Mouse (Mus musculus) layer of hippocampus, postnatal 14 days (tissue): Measurements from ENCODE around the gene Dnajb8. TPM values are rescaled to one million over a fixed set of nuclear protein-coding genes. Genes with fewer than 3 reads are reported as not detected.

Experiments used
- DNase-seq, 2 experiments: peaks; one replicate each; pipeline ENCODE4 v3.0.0; 2021 to 2022; ENCODE audit warnings: low spot score in 2 of 2, mixed read lengths in 1 of 2
- total RNA-seq, 2 experiments: library from RNA; stranded (reverse); gene quantifications; 2 replicates each; pipeline ENCODE4 v1.2.3; 2021

The Dnajb8 gene
- total RNA-seq, 2 experiments from 2014 or later, result not detected

GRCm38 (mm10) chr6:88199001-88199717 lies 22.9 kb upstream of the Dnajb8 start:
- DNase-seq, result no peak

GRCm38 (mm10) chr6:88199718-88200692 lies 22.1 kb upstream of the Dnajb8 start:
- DNase-seq, result no peak

- no peak for DNase-seq
Observed at GRCm38 (mm10) chr6:88200693-88201609, 21.1 kb upstream of the Dnajb8 start.

GRCm38 (mm10) chr6:88201926-88202700 lies 20.0 kb upstream of the Dnajb8 start:
- DNase-seq, result no peak

- DNase-seq, result no peak
Observed at GRCm38 (mm10) chr6:88202921-88203690, 19.0 kb upstream of the Dnajb8 start.

GRCm38 (mm10) chr6:88203791-88204405 lies 18.2 kb upstream of the Dnajb8 start:
- DNase-seq, result no peak

- DNase-seq, result no peak
Observed at GRCm38 (mm10) chr6:88204531-88205385, 17.3 kb upstream of the Dnajb8 start.

- DNase-seq, result no peak
Observed at GRCm38 (mm10) chr6:88205386-88205700, 16.7 kb upstream of the Dnajb8 start.

- DNase-seq, result no peak
Observed at GRCm38 (mm10) chr6:88205937-88206336, 16.1 kb upstream of the Dnajb8 start.

GRCm38 (mm10) chr6:88206566-88206965 lies 15.5 kb upstream of the Dnajb8 start:
- no peak for DNase-seq

- DNase-seq, result no peak
Observed at GRCm38 (mm10) chr6:88207403-88208033, 14.6 kb upstream of the Dnajb8 start.

- DNase-seq, result no peak
Observed at GRCm38 (mm10) chr6:88208321-88208720, 13.7 kb upstream of the Dnajb8 start.

GRCm38 (mm10) chr6:88209453-88209852 lies 12.6 kb upstream of the Dnajb8 start:
- DNase-seq, result no peak

- DNase-seq, result no peak
Observed at GRCm38 (mm10) chr6:88210182-88210581, 11.9 kb upstream of the Dnajb8 start.

GRCm38 (mm10) chr6:88215797-88216196 lies 6.3 kb upstream of the Dnajb8 start:
- no peak for DNase-seq

- DNase-seq, result no peak
Observed at GRCm38 (mm10) chr6:88216199-88216598, 5.9 kb upstream of the Dnajb8 start.

- no peak for DNase-seq
Observed at GRCm38 (mm10) chr6:88219094-88219493, 3.0 kb upstream of the Dnajb8 start.

- DNase-seq, result no peak
Observed at GRCm38 (mm10) chr6:88226570-88226994, 4.5 kb downstream of the Dnajb8 start.
